Mouse (Mus musculus) 416B (cell line): ENCODE data around the gene Akr1c18.
"Not testable (repeated sequence)": the region's sequence is repeated elsewhere in the genome, so short reads cannot be mapped to it uniquely, and the experiment has no call there.

Experiments used
- DNase-seq: peaks from one replicate; pipeline ENCODE4 v3.0.0; 2011; ENCODE audit warnings: low read depth

Gene Akr1c18

DNA sequence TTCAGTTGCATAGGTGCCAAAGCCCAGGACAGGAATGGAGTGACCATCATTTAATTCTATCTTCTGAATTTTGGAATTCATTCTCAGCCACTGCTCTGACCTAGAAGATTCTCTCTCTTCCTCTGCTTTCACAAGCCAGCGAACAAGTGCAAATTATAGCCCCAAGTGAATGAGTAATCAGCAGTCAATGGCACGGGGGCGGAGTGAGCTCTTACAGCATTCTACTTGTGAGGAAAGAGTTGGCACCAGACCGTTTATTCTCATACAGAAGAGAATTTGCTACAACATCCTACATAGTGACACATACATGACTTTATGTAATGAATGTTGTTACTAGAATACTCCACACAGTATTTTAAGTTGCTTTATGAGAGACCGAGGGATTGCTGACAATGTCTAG is at the start of gene Akr1c18:
Akr1c18 (minus strand) TSS at position 137 of the 400 bp plus-strand sequence.
- DNase-seq = peak; percentile 11

- peak; percentile 14 for DNase-seq
These were observed 42.1 kb upstream of the Akr1c18 start for GRCm38 (mm10) chr13:4192511-4192910.

DNA sequence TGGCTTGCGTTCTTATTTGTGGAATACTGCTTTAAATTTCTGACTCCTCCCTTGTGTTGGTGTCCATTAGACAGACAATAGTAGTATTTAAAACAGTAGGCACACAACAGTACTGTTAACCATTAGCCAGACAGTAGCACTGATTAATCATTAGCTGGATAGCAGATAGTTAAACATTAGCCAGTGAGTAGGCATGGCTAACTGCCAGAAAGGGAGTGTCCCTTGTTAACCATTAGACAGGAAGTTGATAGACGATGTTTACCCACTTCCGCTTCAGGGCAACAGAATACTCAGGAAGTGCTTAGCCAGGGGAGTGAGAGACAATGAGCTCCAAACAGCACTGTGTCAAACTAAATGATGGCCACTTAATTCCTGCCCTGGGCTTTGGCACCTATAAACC is 40.5 kb upstream of the Akr1c18 start, which contains the start of gene Akr1c13:
Akr1c13 (plus strand) TSS at position 247 of the 400 bp plus-strand sequence.
- DNase-seq = peak; percentile 94

GRCm38 (mm10) chr13:4188174-4188573 is 37.7 kb upstream of the Akr1c18 start:
- DNase-seq = peak; percentile 53

- DNase-seq = peak; percentile 21
These were observed 36.4 kb upstream of the Akr1c18 start for GRCm38 (mm10) chr13:4186641-4187411.

DNA sequence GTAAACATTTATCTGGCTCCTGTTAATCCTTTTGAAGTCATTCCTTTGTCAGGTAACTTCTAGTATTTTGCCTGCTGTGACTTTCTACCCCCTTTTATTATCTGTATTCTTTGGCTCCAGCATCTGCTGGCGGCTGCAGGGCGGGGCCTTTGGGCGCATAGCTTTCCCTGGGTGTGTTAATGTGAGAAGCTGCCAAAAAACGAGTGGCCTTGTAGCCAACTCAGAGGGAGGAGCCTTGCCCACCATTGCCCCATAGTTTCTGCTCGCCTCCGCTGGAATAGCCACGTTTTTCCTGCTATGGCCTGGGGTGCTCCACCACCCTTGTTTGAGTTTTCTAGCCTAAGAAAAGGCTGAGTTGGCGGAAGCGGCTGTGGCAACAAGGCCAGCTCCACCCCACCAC is 32.7 kb upstream of the Akr1c18 start:
- DNase-seq = no peak

GRCm38 (mm10) chr13:4181321-4181720 is 30.9 kb upstream of the Akr1c18 start:
- not testable (repeated sequence) for DNase-seq

- DNase-seq = no peak
These were observed 22.5 kb upstream of the Akr1c18 start for GRCm38 (mm10) chr13:4172978-4173377.

GRCm38 (mm10) chr13:4168006-4168405 is 17.6 kb upstream of the Akr1c18 start:
- DNase-seq = no peak

- no peak for DNase-seq
These were observed 4.8 kb upstream of the Akr1c18 start for GRCm38 (mm10) chr13:4155286-4155685.

GRCm38 (mm10) chr13:4153593-4153992 is 3.1 kb upstream of the Akr1c18 start:
- no peak for DNase-seq

- DNase-seq = peak; percentile 48
These were observed 2.5 kb upstream of the Akr1c18 start for GRCm38 (mm10) chr13:4152908-4153307.

DNA sequence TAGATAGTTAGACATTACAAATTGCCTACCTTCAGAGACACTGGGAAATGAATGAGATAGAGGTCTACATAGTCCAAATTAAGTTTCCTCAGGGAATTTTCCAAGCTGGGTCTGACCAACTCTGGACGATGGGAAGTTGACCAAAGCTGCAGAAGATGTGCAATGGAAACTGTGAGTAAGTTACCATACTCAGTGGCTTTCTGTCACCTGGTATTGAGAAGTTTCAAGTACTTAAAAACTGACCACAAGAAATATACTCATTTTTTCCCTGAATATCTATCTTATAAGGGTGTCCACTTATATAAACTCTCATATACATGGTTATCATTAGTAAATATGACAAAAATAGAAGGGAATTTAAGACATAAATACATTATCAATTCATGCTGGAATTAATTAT is 6.2 kb downstream of the Akr1c18 start:
- no peak for DNase-seq

- DNase-seq = peak; percentile 38
These were observed 17.4 kb downstream of the Akr1c18 start for GRCm38 (mm10) chr13:4133070-4133469.

GRCm38 (mm10) chr13:4131721-4132120 is 18.7 kb downstream of the Akr1c18 start:
- DNase-seq = no peak

- DNase-seq = no peak
These were observed 19.1 kb downstream of the Akr1c18 start for GRCm38 (mm10) chr13:4131317-4131716.

- DNase-seq = peak; percentile 66
These were observed 21.4 kb downstream of the Akr1c18 start for GRCm38 (mm10) chr13:4129100-4129499.

DNA sequence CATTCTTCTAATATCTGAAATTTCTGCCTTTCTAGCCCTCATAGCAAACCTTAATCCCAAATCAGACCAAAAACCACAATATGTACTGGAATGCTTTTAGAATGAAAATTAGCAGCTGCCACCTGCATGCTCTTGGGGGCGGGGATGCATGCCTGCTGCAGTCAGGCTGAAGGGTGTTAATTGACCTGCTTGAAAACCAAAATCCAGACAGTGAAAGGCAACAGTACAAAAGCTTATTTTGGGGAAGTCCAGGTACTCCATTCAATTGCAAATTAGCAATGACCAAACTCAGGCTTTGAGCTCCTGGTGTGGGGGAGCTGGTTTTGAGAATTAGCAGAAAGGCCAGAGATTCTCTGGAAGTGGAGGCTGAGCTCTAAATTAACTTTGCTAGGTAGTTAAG is 24.6 kb downstream of the Akr1c18 start:
- DNase-seq = not testable (repeated sequence)

- not testable (repeated sequence) for DNase-seq
These were observed 26.0 kb downstream of the Akr1c18 start for GRCm38 (mm10) chr13:4124471-4124870.

GRCm38 (mm10) chr13:4123146-4123545 is 27.3 kb downstream of the Akr1c18 start:
- no peak for DNase-seq

DNA sequence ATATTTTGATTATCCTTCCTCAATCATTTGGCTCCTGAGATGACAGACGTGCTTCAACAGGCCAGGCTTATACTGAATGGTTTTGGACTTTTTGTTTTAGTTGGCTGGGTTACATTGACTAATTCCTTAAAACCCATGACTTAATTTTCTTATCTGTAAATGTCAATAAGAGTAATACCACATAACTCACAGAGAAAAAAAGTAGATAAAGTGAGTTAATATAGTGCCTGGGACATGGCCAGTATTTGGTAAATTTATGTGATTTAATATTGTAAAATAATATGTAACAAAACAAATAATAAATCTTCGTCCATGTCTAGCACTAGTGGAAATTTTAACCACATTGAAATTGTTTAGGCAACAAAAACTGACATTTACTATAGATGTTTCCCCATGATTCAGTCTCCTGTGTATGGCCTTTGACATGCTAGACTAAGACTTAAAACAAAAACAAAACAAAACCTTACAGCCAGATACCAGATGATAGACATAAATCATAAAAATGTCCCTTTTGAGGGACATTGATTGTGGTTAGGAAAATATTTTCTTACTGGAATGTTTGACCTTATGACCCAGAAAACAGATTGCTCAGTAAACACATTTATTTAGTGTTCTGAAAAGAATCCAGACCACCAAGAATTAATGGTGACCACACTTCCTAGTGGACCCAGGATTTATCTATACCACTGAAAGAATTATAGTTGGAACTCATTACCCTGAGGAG is 31.1 kb downstream of the Akr1c18 start:
- DNase-seq = no peak

- DNase-seq = peak; percentile 57
These were observed 39.9 kb downstream of the Akr1c18 start for GRCm38 (mm10) chr13:4110281-4111188.
